Mouse (Mus musculus) stomach, embryonic 16.5 days (tissue): ENCODE results near the gene Grifin. TPM values are rescaled to one million over a fixed set of nuclear protein-coding genes. Genes with fewer than 3 reads are reported as not detected.

Experiments
- ATAC-seq: fragments of 200-750 bp; cut with Nextera tagmentation; 2 replicates; pipeline ENCODE4 v1.8.0; 2017; ENCODE audit warnings: moderate number of reproducible peaks, moderate TSS enrichment; ENCODE audit not compliant: insufficient read depth, low FRiP score
- H3K27ac ChIP-seq: fragments of 300-500 bp; sonication (generic); 2 replicates; pipeline ENCODE4 v1.5.1; 2014; ENCODE audit warnings: low read length
- H3K27me3 ChIP-seq: fragments of 300-500 bp; sonication (generic); 2 replicates; pipeline ENCODE4 v1.6.1; 2014; ENCODE audit warnings: low read length, control low read depth, mixed read lengths; ENCODE audit not compliant: control insufficient read depth, insufficient read depth
- H3K36me3 ChIP-seq: fragments of 300-500 bp; sonication (generic); 2 replicates; pipeline ENCODE4 v1.6.1; 2014; ENCODE audit warnings: low read length; ENCODE audit not compliant: control insufficient read depth, insufficient read depth
- H3K4me1 ChIP-seq: fragments of 300-500 bp; sonication (generic); 2 replicates; pipeline ENCODE4 v1.6.1; 2014; ENCODE audit warnings: low read length, control low read depth, mixed read lengths; ENCODE audit not compliant: control insufficient read depth, insufficient read depth
- H3K4me2 ChIP-seq: fragments of 300-500 bp; sonication (generic); 2 replicates; pipeline ENCODE4 v1.6.1; 2014; ENCODE audit warnings: low read depth, low read length, mixed read lengths
- H3K4me3 ChIP-seq: fragments of 300-500 bp; sonication (generic); replicated peaks from 2 replicates; pipeline ENCODE4 v1.5.1; 2014; ENCODE audit warnings: mild to moderate bottlenecking, low read length
- H3K9ac ChIP-seq: fragments of 300-500 bp; sonication (generic); 2 replicates; pipeline ENCODE4 v1.6.1; 2014; ENCODE audit warnings: low read length
- H3K9me3 ChIP-seq: fragments of 300-500 bp; sonication (generic); replicated peaks from 2 replicates; pipeline ENCODE4 v1.6.1; 2016; ENCODE audit warnings: low read length, control low read depth; ENCODE audit not compliant: control insufficient read depth
- WGBS: fragments of 180-500 bp; shearing (Covaris S2); extraction: QIAGEN DNeasy Blood & Tissue Kit; methylation state at CpG from one replicate; pipeline ENCODE4 v1.1.7; 2014; 5-methylcytosine and 5-hydroxymethylcytosine counted together
- polyA plus RNA-seq: library from polyadenylated mRNA; unstranded; fragments of >200 nt; fragmentation: Nextera tagmentation; extraction: Ambion mirVana; gene quantifications from 2 replicates; pipeline ENCODE4 v1.2.1, GENCODE M21; 2015

Gene Grifin
- polyA plus RNA-seq = 0.71 TPM in 1 of 2 replicates, not detected in the other

GRCm38 (mm10) chr5:140564896-140565295, at the start of gene Grifin:
Grifin (minus strand) TSS chr5:140565071.
- peak within 1 kb of the TSS; percentile 74 for H3K27ac ChIP-seq
- ATAC-seq = no peak; the same call in 1 of the 2 replicates
- peak within 1 kb of the TSS; percentile 38 for H3K9ac ChIP-seq
- WGBS = 72% methylated on average over 4 of the region's 4 CpGs
- H3K9me3 ChIP-seq = no peaks in the 10 kb centered on the region
- H3K4me3 ChIP-seq = no peak within 1 kb of the TSS
- H3K27me3 ChIP-seq = no peaks in the 10 kb centered on the region
- no peaks in the 10 kb centered on the region for H3K36me3 ChIP-seq
- H3K4me1 ChIP-seq = peaks cover 36% of the 10 kb centered on the region
- no peak within 1 kb of the TSS for H3K4me2 ChIP-seq

DNA sequence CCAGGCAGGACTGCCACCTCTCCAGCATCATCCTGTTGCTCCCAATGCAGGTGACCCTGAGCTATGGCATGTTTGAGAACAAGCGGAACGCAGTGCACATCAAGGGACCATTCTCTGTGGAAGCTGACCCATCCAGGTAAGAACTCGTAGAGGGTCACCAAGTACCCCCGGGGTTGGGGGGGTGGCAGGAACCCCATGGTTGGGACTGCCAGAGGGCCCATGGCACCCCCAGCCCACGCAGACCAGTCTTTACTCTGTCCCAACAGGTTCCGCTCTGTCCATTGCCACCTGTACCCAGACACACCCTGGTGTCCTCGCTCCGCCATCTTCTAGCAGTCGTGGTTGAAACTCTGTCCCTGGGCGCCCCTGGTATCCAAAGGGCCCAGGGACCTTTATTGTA, 49.3 kb upstream of the Grifin start:
- no peak overlapping the region for H3K9ac ChIP-seq
- no peak for ATAC-seq
- H3K27ac ChIP-seq = no peak overlapping the region
- H3K36me3 ChIP-seq = peaks cover 2% of the 10 kb centered on the region; the same call in 1 of the 2 replicates
- peaks cover 34% of the 10 kb centered on the region for H3K4me1 ChIP-seq
- WGBS = 92% methylated on average over 10 of the region's 10 CpGs
- no peaks in the 10 kb centered on the region for H3K27me3 ChIP-seq
- H3K4me3 ChIP-seq = no peak overlapping the region
- no peaks in the 10 kb centered on the region for H3K9me3 ChIP-seq
- no peak overlapping the region for H3K4me2 ChIP-seq

DNA sequence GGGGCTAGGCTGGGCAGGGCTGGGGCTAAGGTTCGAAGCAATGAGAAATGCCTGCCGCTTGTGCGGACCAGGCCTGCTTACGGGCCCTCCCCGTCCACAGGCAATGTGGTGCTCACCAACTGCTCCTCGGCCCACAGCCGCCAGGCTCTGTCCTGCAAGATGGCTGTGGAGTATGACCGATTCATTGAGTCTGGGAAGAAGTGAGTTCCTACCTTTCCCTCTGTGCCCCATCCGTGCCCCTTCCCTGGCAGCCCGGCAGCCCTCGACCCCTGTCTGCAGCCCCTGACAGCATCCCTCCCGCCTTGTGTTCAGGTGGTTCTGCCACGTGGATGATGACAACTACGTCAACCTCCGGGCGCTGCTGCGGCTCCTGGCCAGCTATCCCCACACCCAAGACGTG, 47.3 kb upstream of the Grifin start:
- H3K4me2 ChIP-seq = peak overlapping the region; percentile 61
- peak overlapping the region; percentile 99 for H3K27ac ChIP-seq
- peak overlapping the region; percentile 82 for H3K9ac ChIP-seq
- H3K36me3 ChIP-seq = peaks cover 2% of the 10 kb centered on the region; the same call in 1 of the 2 replicates
- H3K4me1 ChIP-seq = peaks cover 42% of the 10 kb centered on the region
- no peak for ATAC-seq
- H3K4me3 ChIP-seq = peak overlapping the region; percentile 63
- WGBS = 61% methylated on average over 18 of the region's 18 CpGs
- no peaks in the 10 kb centered on the region for H3K9me3 ChIP-seq
- no peaks in the 10 kb centered on the region for H3K27me3 ChIP-seq

DNA sequence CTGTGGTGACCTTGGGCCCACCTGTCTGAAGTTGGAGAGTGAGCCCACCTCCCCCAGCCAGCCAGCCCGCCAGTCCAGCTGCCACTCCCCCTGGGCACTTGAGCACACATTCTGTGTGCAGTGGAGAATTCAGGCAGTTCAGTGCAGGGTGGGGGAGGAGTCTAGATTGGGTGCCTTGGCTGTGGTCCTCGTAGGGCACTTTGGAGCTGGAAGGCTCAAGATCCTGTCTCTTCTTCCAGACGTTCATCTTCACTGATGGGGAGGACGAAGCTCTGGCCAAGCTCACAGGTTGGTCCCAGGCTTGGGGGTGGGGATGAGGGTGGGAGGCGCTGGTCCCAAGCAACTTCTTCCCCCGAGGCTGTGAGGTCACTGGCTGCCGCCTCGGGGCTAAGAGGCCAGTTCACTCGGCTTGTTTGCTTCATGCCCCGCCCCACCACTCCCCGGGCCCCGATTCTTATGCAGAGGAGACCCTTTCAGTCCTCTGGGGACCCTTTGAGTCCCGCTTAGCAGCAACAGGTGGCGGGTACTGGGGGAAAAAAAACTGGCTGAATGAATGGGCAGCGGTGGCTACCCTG, 46.8 kb upstream of the Grifin start:
- H3K4me1 ChIP-seq = peaks cover 45% of the 10 kb centered on the region

GRCm38 (mm10) chr5:140611021-140611583, 46.2 kb upstream of the Grifin start:
- H3K36me3 ChIP-seq = peaks cover 2% of the 10 kb centered on the region; the same call in 1 of the 2 replicates
- WGBS = 18% methylated on average over 21 of the region's 21 CpGs
- peak overlapping the region; percentile 82 for H3K9ac ChIP-seq
- H3K4me1 ChIP-seq = peaks cover 50% of the 10 kb centered on the region
- peak overlapping the region; percentile 61 for H3K4me2 ChIP-seq
- H3K27ac ChIP-seq = peak overlapping the region; percentile 99
- no peaks in the 10 kb centered on the region for H3K27me3 ChIP-seq
- peak overlapping the region; percentile 63 for H3K4me3 ChIP-seq
- peak; percentile 78 for ATAC-seq
- H3K9me3 ChIP-seq = no peaks in the 10 kb centered on the region

More for the DNA sequence above, 46.8 kb upstream of the Grifin start:
- peak overlapping the region; percentile 61 for H3K4me2 ChIP-seq
- H3K27me3 ChIP-seq = no peaks in the 10 kb centered on the region
- peak overlapping the region; percentile 82 for H3K9ac ChIP-seq
- 30% methylated on average over 15 of the region's 15 CpGs for WGBS
- H3K27ac ChIP-seq = peak overlapping the region; percentile 99
- no peaks in the 10 kb centered on the region for H3K9me3 ChIP-seq
- no peak; the same call in 1 of the 2 replicates for ATAC-seq
- H3K36me3 ChIP-seq = peaks cover 2% of the 10 kb centered on the region; the same call in 1 of the 2 replicates
- peak overlapping the region; percentile 63 for H3K4me3 ChIP-seq

GRCm38 (mm10) chr5:140610273-140611011, 45.6 kb upstream of the Grifin start:
- Histone ChIP-seq H3K9ac (peak overlapping the region; percentile 82), H3K9me3 (no peaks in the 10 kb centered on the region), H3K36me3 (peaks cover 2% of the 10 kb centered on the region; the same call in 1 of the 2 replicates), H3K4me1 (peaks cover 50% of the 10 kb centered on the region), H3K4me3 (peak overlapping the region; percentile 63), H3K27me3 (peaks cover 6% of the 10 kb centered on the region; the same call in 1 of the 2 replicates), H3K27ac (peak overlapping the region; percentile 99), H3K4me2 (peak overlapping the region; percentile 61)
- 4% methylated on average over 29 of the region's 30 CpGs for WGBS
- peak; percentile 19 for ATAC-seq

- H3K9me3 ChIP-seq = no peaks in the 10 kb centered on the region
- 24% methylated on average over 13 of the region's 13 CpGs for WGBS
- peaks cover 9% of the 10 kb centered on the region; the same call in 1 of the 2 replicates for H3K27me3 ChIP-seq
- ATAC-seq = no peak
- H3K27ac ChIP-seq = peak overlapping the region; percentile 99
- peak overlapping the region; percentile 61 for H3K4me2 ChIP-seq
- peak overlapping the region; percentile 82 for H3K9ac ChIP-seq
- peaks cover 2% of the 10 kb centered on the region; the same call in 1 of the 2 replicates for H3K36me3 ChIP-seq
- H3K4me1 ChIP-seq = peaks cover 50% of the 10 kb centered on the region
- peak overlapping the region; percentile 63 for H3K4me3 ChIP-seq
Observed at GRCm38 (mm10) chr5:140609511-140610272, 44.8 kb upstream of the Grifin start.

- H3K4me1 ChIP-seq = peaks cover 49% of the 10 kb centered on the region
- peak overlapping the region; percentile 99 for H3K27ac ChIP-seq
Observed at GRCm38 (mm10) chr5:140608634-140609015, 43.8 kb upstream of the Grifin start.

More at GRCm38 (mm10) chr5:140608634-140609015, 43.8 kb upstream of the Grifin start:
- Histone ChIP-seq H3K9ac (peak overlapping the region; percentile 82), H3K9me3 (no peaks in the 10 kb centered on the region), H3K4me2 (peak overlapping the region; percentile 61), H3K27me3 (peaks cover 12% of the 10 kb centered on the region; the same call in 1 of the 2 replicates), H3K36me3 (peaks cover under 1% of the 10 kb centered on the region; the same call in 1 of the 2 replicates), H3K4me3 (peak overlapping the region; percentile 63)
- ATAC-seq = no peak
- WGBS = 4% methylated on average over 16 of the region's 16 CpGs
